Mouse (Mus musculus) heart, adult 8-10 months (tissue): ENCODE measurements around the gene Akt1s1. TPM values are rescaled to one million over a fixed set of nuclear protein-coding genes. Genes with fewer than 3 reads are reported as not detected.
A peak's percentile ranks its signal among the peaks of the same experiment; 100 is the strongest.

Experiments used
- DNase-seq: peaks from one replicate; pipeline ENCODE4 v3.0.0; 2022; ENCODE audit warnings: low spot score
- total RNA-seq, 4 experiments: library from RNA; stranded (reverse); gene quantifications; 2 replicates each; pipeline ENCODE4 v1.2.4; 2022

Gene Akt1s1
- total RNA-seq, 4 experiments from 2014 or later: 64.3 to 76.2 (median 70.5) TPM

DNA sequence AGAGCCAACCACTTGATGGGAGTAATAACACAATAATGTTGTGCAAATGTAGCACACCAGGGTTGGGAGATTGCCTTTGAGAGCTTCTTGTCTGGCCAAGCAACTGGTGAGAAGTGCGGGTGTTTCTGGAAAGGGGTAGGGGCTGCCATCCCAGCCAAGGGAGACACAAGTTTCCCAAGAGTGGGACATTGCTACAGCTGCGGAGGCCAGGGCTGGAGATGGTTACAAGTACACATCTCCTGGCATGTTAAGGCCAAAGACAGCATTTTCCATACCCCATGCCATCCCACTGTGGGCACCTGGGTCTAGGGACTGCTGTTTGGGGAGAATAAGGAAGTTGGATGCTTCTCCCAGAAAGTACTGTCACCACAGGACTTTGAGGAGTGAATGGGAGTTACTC is 4.3 kb downstream of the Akt1s1 start:
- no peak for DNase-seq

DNA sequence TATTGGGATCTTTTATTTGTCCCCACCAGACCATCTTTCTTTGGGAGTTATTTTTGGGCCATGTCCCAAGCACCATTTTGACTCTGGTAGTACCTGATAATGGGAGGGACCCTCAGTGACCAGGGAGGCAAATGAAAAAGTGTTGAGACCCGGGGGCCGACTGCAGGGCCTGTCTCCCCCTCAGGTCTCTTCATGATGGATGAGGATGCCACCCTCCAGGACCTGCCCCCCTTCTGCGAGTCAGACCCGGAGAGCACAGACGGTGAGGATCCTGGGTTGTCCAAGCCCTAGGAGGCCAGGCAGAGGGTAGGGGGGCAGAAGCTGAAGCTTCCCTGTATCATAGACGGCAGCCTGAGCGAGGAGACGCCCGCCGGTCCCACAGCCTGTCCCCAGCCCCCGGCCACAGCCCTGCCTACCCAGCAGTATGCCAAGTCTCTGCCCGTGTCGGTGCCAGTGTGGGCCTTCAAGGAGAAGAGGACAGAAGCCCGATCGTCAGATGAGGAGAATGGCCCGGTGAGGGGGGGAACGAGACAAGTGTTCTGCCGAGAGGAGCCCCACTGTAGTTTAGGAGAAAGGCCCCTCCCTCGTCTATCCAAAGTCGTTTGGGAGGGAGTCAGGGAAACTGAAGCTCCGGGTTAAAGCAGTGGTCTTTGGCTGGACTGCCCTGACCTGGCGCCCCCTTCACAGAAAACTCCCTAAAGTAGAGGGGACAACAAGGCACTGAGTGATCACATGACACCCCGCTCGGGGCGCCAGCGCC is 5.0 kb downstream of the Akt1s1 start:
- DNase-seq: no peak

DNA sequence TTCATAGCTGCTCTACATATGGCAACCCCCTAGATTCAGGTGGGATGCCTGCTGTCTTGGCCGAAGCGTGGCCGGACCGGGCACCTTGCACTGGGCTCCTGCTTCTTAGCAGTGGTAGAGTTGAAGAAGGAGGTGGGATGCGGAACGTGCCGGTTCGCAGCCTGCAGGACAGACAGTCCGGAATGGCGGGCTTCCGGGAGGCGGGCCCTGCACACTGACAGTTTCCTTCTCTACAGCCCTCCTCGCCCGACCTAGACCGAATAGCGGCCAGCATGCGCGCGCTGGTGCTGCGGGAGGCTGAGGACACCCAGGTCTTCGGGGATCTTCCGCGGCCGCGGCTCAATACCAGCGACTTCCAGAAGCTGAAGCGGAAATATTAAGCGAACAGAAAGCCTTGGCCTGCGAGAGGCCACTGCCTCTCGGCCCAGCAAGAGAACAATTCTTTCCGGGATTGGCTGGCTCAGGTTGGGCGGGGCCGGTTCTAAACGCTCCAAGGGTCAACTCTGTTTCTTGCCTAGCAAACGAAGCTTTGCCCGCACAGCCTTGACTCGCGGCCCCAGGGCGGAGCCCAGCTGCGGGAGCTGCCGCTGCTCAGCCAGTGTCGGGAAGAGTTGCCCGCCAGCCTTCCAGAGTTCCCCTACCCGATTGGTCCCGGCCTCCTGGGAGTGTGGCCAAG is 5.7 kb downstream of the Akt1s1 start:
- peak; percentile 89 for DNase-seq

DNA sequence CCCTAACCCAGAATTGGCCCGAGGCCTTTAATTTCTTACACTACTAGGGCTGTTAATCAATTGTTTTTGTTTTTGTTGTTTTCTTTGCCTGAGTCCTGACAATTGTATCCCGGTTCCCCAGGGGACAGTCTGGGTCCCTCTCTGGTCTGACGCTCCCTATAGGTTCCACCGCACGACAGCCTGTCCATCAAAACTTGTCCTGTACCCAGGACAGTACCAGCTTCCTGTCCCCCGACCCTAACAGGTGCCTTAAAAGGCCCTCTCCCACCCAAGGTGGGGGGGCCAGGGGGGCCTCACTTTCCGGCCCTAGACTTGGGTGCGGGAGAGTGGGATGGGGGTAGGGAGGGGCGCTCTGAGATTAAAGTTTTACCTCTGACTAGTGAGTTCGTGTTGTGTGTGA is 6.2 kb downstream of the Akt1s1 start:
- DNase-seq: no peak

DNA sequence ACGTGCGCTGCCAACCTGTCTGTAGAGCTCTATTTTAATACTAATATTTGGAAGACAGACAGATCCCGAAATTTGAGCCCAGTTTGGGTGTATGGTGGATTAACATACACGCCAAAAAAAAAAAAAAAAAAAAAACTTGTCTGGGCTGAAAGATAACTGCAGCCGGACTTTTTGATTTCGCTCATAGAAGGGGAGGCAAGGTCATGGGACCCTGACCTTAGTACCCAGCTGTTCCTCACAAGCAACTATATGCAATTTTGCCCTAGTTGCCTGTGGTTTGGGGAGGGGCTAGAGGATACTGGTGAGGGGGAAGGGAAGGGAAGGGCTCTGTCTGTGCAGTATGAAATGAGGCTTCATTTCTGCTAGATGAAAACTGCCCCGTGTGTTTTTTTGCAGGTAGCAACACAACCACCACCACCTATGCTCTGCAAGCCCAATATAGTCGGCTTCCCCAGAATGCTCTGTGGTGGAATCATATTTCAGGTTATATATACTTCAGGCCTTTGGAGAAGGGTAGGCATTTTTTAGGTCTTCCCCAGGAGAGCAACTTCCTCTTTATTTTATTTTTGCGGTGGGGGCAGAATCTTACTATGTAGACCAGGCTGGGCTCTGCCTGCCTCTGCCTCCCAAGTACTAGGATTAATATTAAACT is 7.6 kb downstream of the Akt1s1 start:
- no peak for DNase-seq

DNA sequence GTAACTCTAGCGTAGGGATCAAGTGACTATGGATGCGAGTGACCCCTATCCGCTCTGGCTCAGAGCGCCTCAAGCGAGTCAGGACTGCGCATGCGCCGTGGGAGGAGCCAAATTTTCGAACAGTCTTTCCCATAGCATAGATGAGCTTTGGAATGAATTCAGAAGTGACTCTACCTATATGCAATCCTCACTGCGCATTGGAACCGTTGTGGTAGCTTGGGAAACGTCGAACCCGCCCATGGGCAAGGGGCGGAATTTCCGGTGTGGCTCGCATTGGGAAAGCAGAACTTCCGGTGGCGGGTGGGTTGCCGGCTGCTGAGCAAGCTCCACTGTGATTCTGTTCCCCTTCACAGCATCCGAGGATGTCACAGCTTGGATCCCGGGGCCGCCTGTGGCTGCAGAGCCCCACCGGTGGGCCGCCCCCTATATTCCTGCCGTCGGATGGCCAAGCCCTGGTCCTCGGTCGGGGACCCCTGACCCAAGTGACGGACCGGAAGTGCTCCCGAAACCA is 8.3 kb downstream of the Akt1s1 start, which contains the start of gene Pnkp:
Pnkp (plus strand) TSS at position 98 of the 511 bp plus-strand sequence.
- DNase-seq: peak; percentile 85

DNA sequence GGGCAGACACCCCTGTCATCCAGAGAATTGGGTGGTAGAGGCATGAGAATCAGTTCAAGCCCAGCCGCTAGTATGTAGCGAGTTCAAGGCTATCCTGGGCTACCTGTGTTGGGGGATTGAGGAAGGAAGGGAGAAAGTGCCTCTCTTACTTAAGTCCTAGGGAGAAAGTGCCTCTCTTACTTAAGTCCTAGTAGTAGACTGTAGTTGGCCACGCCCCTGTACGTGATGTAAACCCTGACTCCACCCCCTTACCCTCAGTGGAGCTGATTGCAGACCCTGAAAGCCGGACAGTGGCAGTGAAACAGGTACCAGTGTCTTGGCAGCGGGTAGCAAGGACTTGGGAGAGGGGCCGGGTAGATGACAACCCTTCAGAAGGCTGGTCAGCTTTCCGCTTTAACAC is 9.1 kb downstream of the Akt1s1 start:
- DNase-seq: no peak

DNA sequence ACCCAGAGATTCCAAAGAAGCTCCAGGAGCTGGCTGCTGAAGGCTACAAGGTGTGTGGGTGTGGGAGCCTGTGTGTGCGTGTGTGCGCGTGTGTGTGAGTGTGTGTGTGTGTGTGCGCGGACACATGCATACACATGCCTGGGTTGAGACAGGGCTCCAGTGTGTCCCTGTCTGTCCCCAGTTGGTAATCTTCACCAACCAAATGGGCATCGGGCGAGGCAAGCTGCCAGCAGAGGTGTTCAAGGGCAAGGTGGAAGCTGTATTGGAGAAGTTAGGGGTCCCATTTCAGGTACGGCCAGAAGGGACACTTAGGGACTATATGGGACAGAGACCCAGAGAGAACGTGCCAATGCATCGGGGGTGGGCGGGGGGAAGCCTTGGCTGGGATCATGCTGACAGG is 11.1 kb downstream of the Akt1s1 start:
- no peak for DNase-seq

DNA sequence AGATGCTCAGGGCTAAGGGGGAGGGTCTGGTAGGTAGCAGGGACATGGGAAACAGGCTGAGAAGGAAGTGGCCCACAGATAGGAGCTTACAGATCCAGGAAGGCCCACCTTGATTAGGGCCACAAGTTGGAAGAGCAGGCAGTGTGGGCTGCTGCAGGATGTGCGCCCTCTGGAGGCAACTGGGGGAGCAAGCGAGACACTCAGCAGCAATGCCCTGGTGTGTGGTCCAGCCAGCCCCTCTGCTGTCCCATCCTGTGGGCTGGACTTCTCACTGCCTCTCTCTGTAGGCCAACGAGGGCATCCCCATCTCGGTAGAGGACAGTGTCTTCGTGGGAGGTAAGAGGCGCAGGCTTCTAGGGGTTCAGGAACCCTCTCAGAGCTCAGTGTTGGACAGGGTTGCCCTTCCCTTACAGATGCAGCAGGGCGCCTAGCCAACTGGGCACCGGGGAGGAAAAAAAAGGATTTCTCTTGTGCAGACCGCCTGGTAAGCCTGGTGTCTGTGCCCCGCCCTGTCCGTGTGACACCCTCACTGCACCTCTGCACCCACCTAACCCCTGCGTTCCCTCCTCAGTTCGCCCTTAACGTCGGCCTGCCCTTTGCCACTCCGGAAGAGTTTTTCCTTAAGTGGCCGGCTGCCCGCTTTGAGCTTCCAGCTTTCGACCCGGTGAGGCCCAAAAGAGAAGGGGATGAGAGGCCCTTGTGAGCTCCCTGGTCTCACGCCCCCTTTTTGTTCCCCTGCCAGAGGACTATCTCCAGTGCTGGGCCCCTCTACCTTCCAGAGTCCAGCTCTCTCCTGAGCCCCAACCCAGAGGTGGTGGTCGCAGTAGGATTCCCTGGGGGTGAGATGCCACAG is 12.0 kb downstream of the Akt1s1 start:
- DNase-seq: no peak

DNA sequence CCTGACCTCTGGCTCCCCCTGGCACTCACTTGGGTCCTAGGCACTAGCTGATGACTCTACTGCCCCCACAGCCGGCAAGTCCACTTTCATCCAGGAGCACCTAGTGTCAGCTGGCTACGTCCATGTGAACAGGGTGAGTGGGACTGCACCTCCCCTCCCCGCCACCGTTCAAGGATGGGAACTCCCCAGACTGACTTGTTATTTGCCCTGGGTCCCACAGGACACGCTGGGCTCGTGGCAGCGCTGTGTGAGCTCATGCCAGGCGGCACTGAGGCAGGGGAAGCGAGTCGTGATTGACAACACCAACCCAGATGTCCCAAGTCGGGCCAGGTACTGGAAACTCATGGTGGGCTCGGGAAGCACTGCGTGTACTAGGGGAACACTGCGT is 12.6 kb downstream of the Akt1s1 start:
- DNase-seq: no peak

DNA sequence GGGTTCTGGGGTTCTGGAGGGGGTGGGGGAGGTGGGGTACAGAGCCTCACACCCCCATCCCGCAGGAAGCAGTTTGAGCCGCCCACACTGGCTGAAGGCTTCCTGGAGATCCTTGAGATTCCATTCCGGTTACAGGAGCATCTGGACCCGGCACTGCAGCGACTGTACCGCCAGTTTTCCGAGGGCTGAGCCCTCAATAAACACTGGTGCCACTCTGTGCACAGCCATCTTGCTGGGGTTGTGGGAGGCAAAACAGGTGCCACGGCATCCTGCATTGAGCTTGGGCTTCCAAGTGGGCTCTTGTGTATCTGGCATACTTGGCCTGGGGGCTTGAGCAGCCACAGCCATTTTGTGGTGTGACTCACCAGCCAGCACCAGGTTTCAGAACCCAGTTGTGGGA is 13.6 kb downstream of the Akt1s1 start:
- DNase-seq: no peak

DNA sequence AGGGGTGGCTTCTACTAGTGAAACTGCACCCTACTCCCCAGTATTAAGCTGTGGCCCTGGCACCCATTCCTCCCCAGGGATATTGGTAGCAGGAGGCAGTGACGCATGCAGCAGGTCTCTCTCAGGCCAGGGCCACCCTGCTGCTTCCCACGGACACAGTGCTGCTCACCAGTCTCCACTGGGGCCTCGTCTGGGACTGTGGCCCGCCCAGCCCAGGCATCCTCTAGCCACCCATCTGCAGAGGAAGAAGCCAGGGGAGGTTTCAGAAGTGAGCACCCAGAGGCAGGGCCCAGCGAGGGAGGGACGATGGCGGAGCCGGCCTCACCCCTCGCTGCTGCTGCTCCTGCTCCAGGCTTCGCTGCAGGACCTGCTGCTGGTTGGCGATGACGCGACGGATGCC is 14.4 kb downstream of the Akt1s1 start:
- no peak for DNase-seq

DNA sequence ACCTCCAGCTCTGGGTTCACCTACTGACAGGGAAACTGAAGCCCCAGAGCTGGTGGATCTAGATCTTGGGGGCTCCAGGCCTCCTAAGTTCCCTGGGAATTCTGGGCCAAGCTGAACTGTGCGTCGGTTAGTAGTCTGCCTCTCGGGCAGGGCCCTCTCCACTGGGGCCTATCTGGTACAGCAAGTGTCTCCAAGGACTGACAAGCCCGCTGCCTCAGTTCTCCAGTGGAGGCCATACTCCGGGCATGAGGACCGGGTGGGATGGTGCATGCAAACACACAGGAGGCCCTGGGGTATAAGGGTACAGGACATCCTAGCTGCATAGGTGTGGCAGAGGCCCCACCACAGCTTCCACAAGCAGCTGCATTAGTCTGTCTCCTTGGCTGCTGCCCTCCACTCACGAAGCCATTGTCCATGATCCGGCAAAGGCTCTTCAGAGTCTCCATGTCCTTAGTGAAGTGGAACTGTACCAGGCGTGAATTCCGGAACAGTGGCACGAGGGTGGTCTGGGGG is 15.2 kb downstream of the Akt1s1 start:
- no peak for DNase-seq

DNA sequence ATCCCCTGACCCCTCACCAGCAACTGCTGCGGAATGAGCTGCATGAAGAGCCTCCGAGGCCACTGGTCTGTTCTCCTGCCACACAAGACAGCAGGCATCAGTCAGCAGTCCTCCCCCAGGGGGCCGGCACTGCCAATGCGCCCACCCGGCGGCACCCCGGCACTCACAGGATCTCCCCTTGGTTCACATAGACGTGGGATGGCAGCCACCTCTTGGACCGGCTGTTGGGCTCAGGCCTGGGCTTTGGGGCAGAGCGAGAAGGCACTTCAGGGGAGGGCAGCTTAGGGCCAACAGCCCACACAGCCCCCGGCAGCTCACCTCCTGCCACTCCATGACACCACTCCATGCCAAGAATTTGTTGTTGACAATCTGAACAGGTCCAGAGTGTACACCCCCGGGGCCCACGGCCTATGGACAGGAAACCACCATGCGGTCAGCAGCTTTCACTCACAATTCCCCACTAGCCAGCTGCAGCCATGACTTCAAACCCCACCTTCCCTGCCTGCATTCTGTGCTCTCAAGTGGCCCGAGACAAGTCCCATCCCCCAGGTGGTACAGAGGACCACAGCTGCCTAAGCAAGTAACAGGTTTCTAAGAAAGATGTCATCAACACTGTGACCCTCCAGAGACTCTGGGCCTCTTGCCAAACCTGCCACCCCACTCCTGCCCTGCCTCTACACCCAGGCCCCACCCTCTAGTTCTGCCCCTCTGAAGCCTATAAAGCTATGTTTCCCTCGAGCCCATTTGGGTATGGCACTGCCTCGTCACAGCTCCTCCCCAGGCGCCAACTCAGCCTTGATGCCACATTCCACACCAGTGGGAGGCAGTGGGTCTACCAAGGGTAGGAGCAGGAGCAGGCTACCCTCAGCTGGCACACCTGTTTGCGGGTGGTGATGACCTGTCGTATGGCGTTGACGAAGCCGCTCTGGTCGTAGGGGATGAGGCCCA is 16.1 kb downstream of the Akt1s1 start:
- DNase-seq: no peak

DNA sequence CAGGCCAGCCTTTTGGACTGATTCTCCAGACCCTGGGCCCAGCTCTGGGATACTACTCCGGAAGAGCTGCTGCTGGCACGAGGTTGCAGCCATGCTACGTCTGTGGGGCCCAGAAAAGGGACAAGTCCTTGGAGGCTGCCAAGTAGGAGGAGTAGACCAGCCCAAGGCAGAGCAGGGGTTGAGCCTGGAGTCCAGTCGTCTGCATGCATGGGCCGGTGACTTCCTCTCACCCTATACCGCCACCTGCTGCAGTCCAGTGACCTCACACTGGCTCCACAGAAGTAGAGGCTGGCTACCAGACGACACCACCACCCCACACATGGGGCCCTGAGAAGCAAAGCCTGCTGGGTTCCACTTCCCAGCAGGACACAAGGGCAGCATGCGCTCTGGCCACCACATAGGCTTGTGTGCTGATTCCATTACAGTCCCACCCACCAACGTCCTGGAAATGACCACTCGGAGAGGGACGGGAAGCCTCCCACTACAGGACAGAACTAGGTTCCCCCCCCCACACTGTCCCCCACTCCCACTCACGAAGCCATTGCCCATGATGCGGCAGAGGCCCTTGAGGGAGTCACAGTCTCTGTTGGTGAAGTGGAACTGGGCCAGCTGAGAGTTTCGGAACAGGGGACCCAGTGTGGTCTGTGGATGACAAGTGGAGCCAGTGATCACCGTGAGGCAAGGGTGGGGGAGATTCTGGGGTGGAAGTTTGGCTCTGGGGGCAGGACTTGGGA is 17.7 kb downstream of the Akt1s1 start:
- DNase-seq: peak; percentile 66

DNA sequence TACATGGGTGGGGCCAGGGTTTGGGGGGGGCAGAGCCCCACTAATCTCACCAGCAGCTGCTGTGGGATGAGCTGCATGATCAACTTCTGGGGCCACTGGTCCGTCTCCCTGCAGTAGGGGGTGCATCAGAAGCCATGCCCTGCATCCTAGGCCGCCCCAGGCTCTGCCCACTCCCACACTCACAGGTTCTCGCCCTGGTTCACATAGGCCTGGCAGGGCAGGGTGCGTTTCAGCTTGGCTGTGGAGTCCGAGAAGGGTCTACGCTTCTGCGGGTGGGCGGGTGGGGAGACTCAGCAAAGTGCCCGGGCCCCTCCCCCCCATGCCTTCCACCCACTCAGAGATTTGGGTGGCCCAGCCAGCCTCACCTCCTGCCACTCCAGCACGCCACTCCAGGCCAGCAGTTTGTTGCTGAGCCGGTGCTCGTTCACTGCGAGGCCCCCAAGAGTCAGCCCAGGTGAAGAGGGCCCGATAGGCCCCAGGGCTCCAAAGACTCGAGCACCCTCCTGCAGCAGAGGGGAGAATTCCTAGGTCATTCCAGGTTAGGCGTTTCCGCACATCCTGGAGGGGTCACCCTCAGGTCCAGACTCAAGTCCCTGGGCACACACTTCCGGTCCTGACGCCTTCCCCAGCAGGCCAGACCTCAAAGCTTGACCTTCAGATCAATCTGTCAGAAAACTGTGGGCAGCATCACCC is 18.4 kb downstream of the Akt1s1 start:
- DNase-seq: no peak

DNA sequence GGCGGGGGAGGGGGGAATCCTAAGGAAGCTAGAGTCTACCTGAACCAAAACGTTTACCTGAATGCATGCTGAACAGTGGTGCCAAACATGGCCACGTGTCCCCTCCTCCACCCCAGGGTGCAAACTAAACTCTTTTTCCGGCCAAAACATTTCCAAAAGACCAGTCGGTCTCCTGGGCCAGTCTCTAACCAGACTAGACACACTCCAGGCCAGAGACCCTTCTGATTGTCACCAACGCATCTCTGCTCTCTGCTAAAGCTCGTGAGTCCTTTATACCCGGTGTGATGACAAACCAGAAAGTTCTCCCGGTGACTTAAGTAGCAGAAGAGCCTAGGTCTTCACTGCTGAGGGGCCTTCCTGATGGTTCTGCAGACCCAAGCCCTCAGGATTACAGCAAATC is 19.0 kb downstream of the Akt1s1 start:
- DNase-seq: no peak

DNA sequence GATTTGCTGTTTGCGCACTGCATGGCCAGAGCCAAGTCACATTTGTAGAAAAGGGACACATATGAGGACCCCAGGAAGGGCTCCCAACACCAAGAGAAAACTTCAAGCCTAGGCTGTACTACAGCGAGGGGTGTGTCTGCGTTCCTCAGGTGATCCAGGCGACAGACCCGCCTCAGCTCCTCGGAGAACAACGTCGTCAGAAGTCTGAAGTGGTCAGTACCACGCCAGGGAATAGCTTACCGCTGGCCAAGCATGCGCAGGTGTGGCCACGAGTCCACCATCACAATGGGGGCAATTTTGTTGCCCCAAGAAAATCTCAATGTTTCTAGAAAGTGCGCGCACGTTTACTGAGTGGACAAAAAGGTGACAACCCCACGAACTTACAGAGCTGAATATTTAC is 19.7 kb downstream of the Akt1s1 start:
- no peak for DNase-seq
